Mouse (Mus musculus) stomach, postnatal 0 days (tissue): ENCODE results near the gene Cwc22.

Experiments
- CTCF ChIP-seq: IDR thresholded peaks from 2 replicates; pipeline ENCODE4 v1.5.1; 2016; ENCODE audit warnings: antibody characterized with exemption, low read depth, mild to moderate bottlenecking, moderate library complexity
- EP300 ChIP-seq: optimal IDR thresholded peaks from 2 replicates; pipeline ENCODE3; 2016; ENCODE audit warnings: antibody characterized with exemption

DNA sequence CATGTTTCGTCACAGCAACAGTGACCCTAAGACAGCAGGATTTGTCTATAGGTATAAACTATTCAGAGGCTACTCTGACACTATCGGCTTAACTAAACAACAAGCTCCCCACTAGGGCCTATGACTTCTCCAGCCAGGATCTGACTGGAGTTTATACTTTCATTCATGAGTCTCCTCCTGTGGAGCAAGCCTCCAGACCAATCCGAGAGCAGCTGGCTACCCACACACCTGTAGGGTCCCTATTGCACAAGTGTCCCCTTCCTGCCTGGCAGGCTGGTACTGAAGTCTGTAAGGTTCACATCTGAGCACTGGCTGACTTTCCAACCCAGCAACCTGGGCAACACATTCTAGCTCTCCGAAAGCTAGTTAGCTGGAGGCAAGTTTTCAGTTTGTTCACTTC lies 7.9 kb downstream of the Cwc22 start:
- TF ChIP-seq EP300: no peak
- no peak for TF ChIP-seq CTCF
